Mouse (Mus musculus) urinary bladder, postnatal 10 days (tissue): ENCODE measurements around the gene Rasgrp2.

ENCODE experiments used
- DNase-seq: peaks from one replicate; pipeline ENCODE4 v3.0.0; 2022; ENCODE audit warnings: low spot score

Gene Rasgrp2

DNA sequence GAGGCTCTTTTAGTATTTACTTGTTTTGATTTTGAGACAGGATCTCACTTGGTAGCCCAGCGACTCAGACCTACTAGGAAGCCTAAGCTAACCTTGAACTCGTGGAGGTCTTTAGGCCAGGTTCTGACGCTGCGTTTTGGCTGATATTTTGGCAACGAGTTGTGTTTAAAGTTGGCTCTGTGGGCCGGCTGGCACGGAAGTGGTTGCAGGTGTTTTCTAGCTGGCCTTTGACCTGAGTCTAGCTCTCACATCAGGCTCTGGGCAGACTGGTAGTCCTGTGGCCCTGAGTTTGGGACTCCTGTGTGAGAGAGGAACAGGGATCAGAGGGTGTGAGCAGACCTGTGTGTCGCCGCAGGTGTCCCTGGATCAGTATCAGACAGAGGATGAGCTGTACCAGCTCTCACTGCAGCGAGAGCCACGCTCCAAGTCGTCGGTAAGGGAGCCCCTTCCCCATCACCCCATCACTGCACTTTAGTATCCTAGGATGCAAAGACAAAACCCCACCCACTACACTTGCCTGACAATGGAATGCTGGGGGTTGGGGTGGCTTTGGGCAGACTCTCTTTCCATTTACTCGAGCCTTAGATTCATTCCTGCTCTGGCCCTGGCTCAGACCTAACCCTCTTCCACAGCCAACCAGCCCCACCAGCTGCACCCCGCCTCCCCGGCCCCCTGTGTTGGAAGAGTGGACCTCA lies 8.8 kb downstream of the Rasgrp2 start:
- no peak for DNase-seq

DNA sequence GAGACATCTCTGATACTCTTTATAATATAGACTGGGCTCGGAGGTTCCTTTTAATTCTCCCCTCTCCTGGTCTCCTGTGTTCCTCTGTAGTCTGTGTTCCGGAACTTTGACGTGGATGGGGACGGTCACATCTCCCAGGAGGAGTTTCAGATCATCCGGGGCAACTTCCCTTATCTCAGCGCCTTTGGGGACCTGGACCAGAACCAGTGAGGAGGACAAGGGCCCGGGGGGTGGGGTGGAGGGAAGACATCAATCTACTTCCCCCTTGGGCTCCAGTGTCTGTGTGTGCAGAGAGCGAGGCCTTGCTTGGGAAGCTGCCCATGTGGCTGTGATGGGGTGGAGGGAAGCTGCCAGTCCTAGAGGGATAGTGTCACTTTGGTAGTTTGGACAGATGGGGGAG lies 9.6 kb downstream of the Rasgrp2 start:
- DNase-seq = no peak

- DNase-seq = no peak
These were observed 10.0 kb downstream of the Rasgrp2 start for GRCm38 (mm10) chr19:6409176-6409575.

GRCm38 (mm10) chr19:6409936-6410335 lies 10.8 kb downstream of the Rasgrp2 start:
- no peak for DNase-seq

- DNase-seq = no peak
These were observed 13.7 kb downstream of the Rasgrp2 start for GRCm38 (mm10) chr19:6412798-6413197.

DNA sequence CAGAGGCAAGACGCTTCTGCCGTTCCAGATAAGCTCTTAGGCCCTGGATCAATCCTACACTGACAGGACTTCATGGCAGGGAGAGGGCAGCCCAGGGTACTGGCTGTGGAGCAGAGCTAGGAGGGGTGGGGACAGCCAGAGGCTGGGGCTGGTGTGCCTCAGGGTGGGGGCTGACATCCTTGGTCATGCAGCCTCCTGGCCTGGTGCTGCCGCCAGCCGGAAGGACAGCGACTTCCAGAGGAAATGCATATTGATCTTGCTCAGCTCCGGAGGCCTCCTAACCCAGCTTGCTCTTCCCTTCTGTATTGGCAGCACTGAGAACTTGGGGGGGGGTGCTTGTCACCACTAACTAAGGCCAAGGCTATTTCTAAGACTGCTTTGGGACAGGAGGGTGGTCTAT lies 16.3 kb downstream of the Rasgrp2 start:
- no peak for DNase-seq

DNA sequence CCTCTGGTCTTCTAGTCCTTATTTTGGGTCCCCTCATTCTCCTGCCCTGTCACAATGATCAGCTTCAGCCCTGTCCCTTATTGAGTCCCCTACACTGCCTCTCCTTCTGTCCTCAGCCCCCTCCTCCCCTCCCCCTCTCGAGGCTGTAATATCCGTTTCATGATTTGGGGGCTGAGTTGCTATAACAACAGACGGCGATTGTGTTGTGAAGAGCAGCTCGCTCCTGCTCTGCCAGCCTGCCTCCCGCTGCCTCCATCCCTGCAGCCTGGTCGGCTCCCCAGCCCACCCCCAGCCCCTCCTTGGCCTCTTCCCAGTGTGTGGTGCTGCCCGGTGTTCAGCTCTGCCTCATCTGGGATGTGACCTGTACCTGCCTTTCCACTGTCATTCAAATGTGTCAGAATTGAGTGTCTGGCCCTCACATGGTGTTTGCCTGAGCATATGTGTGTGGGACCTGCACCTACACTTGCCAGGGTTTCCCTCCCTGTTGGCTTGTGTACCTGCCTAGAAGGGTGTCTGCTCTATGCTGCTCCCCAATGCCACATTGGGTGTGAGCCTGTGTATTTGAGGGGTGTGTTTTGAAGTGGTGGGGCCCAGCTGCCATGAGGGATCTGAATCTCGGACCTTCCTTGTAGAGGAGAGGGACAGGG lies 17.1 kb downstream of the Rasgrp2 start:
- DNase-seq = no peak

- no peak for DNase-seq
These were observed 18.0 kb downstream of the Rasgrp2 start for GRCm38 (mm10) chr19:6416894-6417761.

DNA sequence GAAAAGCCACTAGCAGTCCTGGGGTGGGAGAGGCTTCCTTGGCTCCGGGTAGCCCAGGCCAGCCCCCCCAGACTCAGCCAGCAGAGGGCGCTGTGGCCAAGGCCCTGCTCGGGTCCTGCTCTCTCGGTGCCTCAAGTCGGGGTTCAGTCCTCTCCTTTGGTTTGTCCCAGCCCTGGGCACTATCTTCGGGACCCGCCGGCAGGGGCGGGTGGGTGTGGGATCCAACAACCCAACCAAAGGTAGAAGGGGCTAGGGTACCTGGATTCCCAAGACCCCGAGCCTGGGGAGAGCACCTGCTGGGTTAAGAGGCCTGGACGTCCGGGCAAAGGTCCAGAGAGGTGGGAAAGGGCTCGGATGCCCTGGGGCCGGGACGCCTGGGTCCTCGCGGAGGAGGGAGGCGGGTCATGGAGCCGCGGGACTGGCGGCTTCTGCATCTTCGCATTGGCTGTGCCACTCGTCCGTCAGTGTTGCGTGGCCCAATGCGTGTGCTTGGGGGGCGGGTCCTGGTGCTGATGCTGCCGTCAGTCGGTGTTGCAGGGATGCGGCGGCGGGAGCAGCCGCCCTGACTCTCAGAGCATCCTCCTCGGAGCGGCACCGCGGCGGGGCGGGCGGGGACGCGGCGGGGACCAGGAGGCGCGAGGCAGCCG lies 19.2 kb downstream of the Rasgrp2 start, which contains the start of gene Nrxn2:
Gene Nrxn2, plus strand, starts transcription at position 499 of the 647 bp plus-strand sequence.
- no peak for DNase-seq

DNA sequence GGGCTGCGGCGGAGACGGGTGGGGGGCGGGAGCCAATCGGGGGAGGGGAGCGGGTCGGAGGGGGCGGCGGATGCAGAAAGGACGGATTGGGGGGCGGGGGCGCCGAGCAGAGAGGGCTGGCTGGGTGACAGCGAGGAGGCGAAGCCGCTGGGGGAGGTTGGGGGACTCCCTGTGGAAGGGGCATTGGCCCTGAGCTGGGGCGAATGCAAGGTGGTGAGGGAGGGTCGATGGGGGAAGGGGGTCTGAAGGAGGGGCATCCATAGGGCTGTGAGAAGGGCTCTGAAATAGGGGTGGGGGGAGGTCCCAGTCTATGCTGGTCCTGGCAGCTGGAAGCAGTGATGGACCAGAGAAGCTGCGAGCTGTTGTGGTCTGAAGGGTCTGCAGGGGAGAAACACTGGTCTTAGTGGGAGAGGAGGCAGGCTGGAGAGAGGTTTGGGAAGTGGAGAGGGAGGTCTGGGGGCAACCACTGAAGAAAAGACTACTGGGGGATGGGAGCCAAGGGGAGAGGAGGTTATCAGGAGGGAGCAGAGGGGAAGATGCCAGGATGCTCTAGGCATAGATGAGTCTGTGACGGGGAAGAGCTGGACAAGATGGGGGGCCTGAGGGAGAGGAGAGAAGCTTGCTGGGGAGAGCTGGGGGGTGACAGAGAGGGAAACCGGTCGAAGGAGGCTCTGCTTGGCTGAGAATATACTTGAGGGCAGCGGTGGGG lies 20.0 kb downstream of the Rasgrp2 start:
- no peak for DNase-seq

DNA sequence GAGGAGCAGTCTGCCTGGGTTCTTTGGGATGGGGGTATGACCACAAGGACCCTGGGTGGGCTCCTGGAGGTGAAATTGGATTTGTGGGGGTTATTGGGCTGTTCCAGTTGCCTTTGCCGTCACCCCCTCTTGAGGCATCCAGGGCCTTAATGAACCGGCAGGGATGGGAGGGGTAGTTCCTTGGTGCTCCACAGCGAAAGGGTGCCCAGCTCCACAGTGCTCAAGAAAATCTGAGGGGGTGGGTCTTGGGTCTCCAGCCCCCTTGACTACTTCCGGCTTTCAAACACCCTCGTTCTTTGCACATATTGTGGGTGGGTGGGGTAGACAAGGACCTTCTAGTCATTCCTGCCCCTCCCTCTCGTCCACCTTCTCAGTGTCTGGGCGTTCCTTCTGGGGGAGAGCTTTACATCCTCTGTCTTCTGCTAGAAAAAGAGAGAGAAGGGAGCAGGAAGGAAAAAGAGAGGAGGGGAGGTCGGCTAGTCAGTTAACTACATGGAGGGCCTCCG lies 20.7 kb downstream of the Rasgrp2 start:
- no peak for DNase-seq

- DNase-seq = no peak
These were observed 21.5 kb downstream of the Rasgrp2 start for GRCm38 (mm10) chr19:6420481-6421210.

DNA sequence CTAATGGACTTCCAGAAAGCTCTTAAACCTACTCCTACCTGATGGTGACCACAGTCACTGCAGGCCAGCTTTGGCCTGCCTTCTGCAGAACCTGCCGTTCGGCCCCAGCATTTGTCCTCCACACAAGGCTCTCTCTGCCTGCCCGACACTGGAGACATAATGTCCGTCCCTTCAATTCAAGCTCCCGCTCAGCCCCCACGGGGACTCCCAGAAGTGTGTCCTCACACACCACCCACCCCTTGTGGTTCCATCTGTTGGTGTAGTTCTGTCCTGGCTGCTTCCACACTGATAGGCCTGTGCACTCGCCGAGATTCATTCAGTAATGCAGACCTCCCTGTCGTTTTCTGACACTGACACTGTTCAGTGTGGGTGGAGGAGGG lies 22.1 kb downstream of the Rasgrp2 start:
- DNase-seq = no peak

DNA sequence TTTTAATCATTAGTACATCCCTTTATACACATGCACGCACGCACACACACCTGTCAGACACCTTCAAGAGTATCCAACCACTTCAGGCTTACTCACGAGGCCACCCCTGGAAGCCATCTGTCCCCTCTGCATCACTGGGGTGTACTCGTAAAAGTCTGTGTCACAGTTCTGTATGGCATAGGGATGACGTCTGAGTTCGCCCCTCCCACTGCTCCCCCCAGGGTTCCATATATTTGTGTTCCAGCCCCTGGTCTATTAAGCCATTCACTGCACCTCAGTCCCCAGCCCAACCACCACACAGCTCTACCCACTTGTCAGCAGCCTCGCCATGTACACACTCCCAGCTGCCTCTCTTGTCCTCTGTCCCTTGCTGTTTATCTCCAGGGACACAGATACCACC lies 22.9 kb downstream of the Rasgrp2 start:
- no peak for DNase-seq

DNA sequence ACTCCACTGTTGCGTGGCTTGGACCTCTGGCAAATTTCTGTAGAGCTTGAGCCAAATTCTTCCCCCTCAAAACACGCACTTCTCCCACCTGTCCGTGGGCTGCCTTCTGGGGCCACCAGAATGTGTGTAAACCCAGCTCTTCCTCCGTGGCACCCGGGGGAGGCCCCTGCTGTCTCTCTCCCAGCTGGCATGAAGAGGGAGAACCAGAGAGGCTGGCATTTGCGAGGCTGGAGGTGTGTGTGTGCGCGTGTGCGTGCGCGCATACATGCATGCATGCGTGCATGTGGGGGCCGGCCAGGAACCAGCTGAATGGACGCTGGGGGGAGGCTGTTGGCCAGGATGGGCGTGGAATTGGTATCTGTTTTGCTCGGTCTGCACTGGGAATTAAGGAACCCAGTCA lies 24.1 kb downstream of the Rasgrp2 start:
- DNase-seq = no peak

DNA sequence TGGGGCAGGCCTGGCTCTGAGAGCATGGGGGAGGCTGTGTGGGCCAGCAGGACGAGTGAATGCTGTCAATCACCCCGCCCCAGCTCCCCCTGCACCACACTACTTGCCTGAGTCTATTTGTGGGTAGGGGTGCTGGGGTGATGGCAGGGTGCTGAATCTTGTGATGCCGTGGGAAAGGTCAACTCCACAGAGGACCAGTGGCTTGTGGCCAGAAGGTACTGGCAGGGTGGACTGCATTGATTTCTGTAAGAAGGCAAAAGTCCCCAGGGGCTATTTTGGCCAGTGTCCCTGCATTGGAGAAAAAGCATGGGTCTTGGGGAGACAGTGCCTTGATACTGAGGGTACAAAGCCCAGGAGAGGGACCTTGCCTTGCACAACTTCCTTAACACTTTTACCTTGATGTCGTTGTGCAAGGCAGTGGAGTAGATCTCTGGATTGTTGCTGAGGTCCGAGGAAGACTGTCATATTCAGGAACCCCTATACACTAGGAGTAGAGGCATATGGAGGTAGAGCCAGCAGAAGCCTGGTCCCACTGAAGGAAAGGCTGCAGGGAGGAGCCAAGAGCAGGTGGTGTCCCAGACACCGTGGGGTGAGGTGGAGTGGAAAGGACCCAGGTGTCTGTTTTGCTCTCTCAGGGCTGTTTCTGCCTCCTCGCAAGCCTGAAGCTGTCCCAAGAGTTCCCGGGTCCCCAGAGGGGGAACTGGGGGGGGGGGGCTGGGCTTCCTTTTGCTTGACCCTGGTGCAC lies 25.2 kb downstream of the Rasgrp2 start:
- DNase-seq = no peak

DNA sequence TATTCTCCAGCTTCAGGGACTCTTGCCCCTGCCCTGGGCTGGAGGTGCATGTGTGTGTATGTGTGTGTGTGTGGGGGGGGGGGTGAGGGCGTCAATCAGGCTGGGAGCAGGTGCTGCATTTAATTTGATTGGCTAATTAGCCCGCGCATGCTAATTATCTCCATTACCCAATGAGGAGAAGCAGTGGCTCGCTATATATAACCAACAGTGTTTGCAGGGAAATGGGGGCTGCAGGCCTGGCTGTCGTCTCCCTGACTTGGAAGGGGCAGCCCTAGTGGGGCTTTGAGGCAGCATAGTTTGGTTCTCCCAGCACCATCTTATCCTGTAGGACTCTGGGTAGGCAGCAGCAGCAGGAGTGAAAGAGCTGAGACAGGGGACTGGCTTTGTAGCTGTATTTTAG lies 26.5 kb downstream of the Rasgrp2 start:
- DNase-seq = no peak

DNA sequence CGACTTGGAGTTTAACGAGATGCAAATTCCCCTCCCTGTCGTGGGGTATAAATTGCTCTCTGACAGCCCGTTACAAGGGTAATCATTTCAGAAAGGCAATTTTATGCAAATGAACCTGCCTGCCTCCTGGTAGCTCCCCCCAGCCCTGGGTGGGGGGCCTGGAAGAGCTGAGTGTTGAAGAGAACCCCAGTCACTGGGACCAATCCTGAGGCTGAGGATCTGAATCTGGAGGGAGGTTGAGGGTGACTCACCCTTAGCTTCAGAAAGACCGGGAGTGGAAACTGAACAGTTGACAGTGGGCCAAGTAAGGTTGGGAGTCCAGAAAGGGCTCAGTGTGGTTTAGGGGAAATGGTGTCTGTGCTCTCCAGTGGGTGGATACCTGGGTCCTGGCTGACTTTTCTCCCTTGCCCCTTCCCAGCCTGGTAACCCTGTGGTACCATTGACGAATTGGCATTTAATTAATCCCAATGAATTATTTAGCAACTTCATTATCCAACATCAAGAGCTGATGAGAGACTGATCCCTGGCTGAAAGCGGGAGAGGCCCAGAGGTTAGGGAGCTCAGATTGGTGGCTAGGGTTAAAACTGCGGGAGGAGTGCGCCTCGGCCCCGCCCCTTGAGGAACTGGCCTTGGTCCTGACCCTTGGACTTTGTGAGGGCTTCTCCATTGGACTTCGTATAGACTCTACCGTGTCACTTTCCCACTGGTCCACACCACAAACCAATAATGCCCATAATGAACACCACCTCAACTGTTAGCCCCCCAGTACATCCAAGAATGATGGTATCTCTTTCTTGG lies 27.8 kb downstream of the Rasgrp2 start:
- no peak for DNase-seq
